Mouse (Mus musculus): ENCODE measurements around the gene Sema4g. TPM values are rescaled to one million over a fixed set of nuclear protein-coding genes. Genes with fewer than 3 reads are reported as not detected.

The Sema4g gene
- polyA plus RNA-seq, 1 experiment: 53.9 TPM

DNA sequence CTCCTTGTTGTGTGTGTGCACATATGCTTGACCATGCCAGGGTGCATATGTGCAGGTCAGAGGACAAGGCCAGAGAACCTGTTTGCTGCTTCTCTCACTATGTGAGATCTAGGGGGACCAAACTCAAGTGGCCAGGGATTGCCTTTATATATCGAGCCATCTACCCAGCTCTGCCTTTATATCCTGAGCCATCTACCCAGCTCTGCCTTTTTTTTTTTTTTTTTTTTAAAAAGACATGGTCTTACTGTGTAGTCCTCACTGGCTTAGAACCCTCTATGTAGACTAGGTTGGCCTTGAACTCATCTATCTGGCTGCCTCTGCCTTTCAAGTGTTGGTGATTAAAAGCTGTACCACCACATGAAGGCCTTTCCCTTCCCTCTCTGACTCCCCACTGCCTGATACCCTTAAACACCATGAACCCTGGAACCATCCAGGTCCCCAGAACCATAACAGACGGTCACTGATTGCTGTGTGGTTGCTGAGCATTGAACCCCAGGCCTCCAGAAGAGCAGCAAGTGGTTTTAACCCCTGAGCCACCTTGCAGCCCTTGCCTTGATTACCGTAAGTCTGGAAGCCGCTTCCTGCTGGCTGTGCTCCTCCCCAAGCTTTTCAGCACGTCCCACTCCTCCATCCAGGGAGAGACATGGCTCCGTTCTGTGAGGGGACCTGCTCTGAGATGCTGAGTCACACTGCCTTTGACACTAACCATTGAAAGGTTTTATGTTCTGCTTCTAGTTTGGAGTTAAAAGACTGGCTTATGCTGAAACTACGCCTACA, 15.0 kb downstream of the Sema4g start:
- no peak for DNase-seq (ENCODE audit: extremely low spot score in 1 of 2, low spot score in 1 of 2)

DNA sequence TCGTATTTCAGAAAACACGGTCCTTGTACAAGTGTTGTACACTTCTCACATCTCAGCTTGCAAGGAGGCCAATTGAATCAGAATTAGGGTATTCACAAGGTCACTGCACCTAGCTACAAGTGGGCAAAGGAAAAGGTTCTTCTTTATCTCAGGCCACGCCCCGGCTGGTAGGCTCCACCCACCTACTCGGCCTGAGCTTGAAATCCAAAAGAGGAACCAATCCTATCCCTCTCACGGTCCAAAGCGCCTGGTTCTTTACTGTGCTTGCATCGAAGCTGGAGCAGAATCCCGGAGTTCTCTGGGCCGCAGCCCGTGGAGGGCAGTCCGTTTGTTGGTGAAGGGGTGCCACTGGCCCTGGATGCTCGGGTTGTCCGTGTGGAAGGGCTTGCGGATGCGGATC, 16.5 kb downstream of the Sema4g start, which contains the start of gene Twnk:
Twnk (plus strand) TSS at position 220 of the 400 bp plus-strand sequence.
- DNase-seq (ENCODE audit: extremely low spot score in 1 of 2, low spot score in 1 of 2): no peak

DNA sequence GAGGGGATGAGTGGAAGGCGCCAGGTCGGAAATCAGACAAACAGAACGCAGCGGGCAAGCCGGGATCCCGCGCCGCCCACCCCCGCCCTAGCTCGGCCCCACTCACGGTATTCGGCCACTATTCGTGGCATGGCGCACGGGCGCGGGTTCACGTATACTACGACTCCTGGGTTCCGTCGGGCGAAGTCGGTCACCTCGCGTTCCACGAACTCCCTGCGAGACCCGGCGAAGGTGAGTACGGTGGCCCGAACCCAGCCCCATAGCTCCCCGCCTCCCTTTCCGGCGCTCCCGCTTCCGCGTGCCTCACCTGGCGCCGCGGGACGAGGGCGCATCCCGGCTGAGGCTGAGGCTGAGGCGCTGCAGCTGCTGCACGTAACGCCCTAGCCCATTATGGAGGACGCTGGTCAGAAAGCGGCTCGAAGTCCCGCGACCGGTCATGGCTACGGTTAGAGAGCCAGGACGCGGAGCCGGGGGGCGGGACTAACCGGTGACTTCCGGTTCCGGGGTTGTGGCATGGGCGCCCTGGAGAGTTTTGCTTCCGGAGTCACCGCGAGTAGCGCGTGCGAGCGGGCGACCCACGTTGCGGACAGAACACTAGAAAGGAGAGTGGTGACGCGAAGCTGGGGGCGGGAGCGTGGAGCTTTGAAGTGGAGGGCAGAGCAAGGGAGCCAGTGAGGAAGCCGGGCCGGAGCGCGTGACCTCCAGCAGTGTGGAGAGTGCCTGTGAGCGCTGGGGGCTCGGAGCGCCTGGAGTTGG, 17.2 kb downstream of the Sema4g start, which contains the start of gene Mrpl43:
Mrpl43 (minus strand) TSS at position 486 of the 756 bp plus-strand sequence.
- DNase-seq (ENCODE audit: extremely low spot score in 1 of 2, low spot score in 1 of 2): peak; percentile 93 to 97

DNA sequence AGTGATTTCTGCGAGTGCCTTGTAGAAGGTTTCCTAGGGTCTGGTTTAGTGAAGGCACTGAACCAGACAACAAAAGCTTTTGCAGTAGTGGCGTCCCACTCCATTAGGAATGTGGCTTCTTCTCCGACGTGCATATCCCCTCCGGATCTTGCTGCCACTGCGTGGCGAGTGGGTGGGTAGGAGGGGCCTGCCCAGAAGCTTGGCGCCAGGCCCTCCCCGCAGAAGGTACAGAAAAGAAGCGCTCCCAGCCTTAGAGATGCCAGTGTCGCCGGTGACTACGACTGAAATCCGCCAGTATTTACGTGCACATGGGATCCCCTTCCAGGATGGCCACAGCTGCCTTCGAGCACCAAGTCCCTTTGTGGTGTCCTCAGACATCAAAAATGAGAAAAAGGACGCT, 18.1 kb downstream of the Sema4g start:
- no peak for DNase-seq (ENCODE audit: extremely low spot score in 1 of 2, low spot score in 1 of 2)

DNA sequence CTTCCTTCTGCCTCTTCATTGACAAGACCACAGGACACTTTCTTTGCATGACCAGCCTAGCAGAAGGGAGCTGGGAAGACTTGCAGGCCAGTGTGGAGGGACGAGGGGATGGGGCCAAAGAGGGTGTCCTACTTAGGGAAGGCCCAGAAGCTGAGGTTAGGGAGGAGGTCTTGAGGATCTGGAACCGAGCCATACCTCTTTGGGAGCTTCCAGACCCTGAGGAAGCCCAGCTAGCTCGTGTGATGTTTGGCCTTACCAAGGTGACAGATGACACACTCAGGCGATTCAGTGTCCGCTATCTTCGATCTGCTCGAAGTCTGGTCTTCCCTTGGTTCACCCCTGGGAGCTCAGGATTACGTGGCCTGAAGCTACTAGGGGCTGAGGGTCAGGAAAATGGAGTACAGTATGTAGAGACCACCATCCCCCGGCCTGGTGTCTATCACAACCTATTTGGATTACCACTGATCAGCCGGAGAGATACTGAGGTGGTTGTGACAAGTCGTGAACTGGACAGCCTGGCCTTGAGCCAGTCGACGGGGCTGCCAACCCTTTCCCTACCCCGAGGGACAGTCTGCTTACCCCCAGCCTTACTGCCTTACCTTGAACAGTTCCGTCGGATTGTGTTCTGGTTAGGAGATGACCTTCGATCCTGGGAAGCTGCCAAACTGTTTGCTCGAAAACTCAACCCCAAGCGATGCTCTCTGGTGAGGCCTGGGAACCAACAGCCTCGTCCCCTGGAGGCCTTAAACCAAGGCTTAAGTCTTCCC, 18.7 kb downstream of the Sema4g start:
- no peak for DNase-seq (ENCODE audit: extremely low spot score in 1 of 2, low spot score in 1 of 2)

DNA sequence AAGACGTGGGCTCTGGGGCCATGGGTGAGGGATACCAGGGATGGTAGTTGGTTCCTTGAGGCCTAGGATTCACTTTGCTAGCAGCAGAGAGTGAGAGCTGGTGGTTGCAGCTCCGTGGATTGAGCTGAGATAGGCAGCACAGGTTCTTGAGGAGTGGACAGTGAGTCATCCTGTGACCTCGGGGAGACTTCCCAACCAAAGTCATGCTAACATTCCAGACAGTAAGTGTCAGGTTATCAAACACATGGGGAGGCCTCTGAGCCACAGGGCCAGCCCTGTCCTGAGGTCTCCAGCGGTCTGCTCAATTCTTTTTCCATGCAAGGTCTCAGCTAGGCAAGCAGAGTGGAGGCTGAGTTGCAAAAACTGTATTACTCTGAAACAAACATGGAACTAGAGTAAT, 21.7 kb downstream of the Sema4g start:
- no peak for DNase-seq (ENCODE audit: extremely low spot score in 1 of 2, low spot score in 1 of 2)

DNA sequence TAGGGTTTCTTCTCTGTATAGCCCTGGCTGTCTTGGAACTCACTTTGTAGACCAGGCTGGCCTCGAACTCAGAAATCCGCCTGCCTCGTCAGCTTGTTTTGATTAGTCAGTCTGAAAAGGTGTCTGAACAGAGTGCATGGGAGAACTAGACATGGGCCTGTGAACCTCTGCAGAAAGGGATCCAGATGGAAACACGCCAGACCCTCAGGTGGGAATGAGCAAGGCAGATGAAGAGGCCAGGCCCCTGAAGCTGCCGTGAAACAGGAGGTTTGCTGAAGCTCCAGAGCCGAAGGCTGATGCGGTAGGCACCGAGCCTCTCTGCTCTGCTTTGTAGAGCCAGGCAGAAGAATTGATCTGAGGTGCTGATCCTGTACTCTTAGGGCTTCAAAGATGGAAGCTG, 23.3 kb downstream of the Sema4g start:
- DNase-seq (ENCODE audit: extremely low spot score in 1 of 2, low spot score in 1 of 2): no peak

DNA sequence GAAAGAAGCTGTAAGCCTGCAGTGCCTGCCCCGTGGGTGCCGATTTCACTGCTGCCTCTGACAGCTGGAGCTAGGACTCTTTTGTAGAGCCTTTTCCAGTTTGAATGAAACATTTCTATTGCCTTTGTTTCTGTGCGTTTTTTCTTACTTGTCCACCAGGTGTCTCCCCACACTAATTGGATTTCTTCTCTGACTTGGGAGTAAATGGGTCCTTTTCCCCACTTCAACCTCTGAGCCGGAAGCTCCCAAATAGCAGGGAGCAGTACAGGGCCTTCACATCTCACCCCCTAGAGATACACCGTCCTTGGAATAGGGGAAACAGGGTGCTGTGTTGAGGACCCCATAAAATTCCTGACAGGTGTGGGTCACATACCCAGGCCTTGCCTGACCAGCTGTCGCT, 23.7 kb downstream of the Sema4g start:
- peak in 1 of 2 experiments; percentile 58 for DNase-seq (ENCODE audit: extremely low spot score in 1 of 2, low spot score in 1 of 2)

DNA sequence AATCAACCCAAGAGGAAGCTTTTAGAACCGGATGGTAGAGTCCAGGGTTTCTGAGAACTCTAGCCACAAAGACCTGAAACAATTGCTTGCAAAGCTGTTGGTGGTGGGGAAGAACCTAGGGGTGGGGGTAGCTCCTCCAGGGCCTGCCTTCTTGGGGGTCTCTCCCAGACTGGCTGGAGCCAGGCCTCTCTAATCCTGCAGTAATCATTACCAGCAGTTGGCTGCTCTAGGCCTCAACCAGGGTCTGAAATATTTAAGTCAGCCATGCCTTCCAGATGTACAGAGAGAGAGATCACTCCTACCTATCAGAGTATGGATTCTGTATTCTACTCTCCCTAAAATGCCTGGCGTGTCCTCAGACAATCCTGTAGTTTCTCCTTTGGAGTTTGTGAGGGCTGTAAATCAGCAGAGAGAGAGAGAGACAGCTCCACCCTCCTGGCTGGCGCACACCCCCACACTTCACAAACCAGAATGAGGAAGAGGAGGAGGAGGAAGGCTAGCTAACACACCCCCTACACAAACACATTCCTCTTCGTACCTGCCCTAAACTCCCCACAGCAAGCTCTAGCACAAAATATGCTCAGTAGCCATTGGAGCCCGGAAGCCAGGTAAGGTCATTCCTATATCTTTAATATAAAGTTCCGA, 24.8 kb downstream of the Sema4g start:
- DNase-seq (ENCODE audit: extremely low spot score in 1 of 2, low spot score in 1 of 2): peak in 1 of 2 experiments; percentile 51

DNA sequence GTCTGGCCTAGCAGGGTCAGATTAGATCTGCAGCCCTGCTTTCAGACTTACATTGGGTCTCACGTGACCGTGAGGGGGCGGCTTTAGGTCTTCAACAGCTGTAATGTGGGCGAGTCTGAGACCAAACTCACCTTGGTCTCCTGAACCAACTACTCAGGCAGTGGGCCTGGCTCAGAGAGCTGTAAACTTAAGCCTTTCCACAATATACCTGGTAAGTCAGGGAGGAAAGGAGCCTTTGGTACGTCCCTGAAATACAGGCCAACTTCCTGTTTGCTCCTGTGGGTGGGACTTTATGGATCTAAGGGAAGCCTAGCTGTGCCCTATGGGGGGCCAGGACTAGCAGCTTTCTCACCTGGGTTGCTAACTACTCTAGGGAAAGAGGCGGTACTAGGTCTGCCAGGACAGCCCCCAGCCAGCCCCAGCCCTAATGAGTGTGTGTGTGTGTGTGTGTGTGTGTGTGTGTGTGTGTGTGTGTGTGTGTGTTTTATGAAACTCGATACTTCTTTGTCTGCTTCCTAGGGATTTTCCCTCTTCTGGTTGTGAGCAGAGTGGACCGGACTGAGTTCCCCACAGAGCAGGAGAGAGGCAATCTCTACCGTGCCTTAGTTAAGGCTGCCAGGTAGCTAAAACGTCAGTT, 25.6 kb downstream of the Sema4g start, which contains the start of gene Lzts2:
Lzts2 (plus strand) TSS at position 80 of the 637 bp plus-strand sequence.
- DNase-seq (ENCODE audit: extremely low spot score in 1 of 2, low spot score in 1 of 2): no peak

DNA sequence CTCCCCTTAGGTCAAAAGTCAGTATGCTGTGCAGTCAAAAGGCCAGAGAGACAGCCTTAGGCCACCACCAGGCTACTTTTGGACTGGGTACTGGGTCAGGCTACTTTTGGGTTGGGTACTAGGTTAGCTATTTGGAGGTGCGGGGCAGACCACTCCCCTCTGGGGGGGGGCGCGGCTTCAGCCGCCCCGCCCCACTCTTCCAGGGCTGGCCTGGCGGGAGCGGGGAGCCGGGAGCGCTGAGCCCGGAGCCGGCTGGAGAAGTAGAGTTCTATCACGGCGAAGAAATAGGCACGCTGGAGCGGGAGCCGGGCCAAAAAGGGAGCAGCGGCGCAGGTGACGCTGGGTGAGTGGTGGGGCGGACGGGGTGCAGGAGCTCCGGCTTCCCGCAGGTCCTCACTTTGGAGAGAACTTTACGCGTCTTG, 26.1 kb downstream of the Sema4g start:
- DNase-seq (ENCODE audit: extremely low spot score in 1 of 2, low spot score in 1 of 2): no peak

DNA sequence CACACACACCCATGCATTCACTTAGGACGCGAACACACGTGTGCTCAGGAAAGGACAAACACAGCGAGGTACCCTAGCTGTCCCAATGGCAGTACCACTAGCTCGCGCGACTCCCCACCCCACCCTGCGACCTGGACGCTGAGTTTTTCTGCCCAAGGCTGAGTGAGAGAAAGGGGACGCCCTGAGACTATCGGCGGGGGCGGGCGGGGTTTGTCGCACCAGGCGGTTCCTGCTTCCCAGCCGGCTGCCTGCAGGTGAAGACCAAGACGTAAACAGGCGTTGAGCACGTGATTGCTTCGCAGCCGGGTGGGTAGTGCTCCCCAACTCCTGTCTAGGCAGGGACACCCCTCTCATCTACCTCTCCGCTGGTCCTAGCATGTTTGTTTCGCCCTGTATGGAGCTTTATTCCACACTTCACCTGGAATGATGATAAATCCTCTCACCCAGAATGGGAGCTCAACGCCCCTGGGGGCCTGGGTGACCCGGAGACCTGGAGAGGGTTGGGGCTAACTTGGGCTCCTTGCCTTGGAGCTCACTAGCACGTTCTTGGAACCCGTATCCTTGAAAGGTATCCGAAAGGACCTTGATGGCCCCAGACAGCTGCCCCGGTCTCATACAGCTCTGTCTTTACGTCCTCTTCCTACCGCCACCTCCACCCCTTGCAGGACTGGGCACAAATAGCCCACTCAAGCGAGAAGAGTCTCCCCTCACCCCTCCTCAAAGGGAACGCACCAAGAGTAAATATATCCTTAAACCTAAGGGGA, 26.8 kb downstream of the Sema4g start:
- no peak for DNase-seq (ENCODE audit: extremely low spot score in 1 of 2, low spot score in 1 of 2)

DNA sequence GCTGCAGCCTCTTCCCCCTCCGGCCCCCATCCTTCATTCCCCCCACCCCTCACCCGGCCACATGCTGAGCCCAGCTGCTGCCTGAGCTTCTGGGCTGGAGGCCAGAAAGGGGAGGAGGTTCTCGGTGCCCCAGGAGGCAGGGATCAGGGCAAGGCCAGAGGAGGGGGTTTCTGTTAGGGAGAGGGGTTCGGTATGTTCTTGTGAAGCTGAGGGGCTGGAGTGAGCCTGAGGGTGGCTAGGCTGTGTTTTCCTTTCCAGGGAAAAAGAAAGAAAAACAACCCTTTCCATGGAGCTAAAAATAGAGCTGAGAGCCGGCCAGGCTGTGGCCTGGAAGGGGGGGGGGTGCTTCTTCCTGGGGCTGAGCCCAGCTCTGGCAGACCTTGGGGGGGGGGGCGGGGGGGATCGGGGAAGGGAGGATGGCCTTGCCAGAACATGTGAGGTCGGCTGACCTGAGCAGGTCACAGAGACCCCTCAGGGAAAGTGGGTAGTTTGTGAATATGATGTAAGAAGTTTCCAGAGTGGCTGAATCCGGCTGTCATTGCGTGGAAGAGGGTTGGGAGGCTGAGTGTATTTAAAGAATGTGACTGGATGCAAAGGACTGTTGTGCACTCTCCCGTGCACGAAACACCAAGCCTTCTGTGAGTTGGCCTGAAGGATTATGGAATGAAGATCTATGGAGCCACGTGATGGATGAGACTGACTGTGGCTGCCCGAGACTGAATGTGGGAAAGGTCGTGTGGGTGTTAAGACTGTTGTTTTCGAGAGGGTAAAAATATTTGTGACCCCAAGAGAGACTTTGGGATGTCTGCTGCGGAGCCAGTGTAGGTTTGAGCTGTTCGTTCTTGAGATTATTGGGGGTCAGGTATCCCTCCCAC, 27.7 kb downstream of the Sema4g start:
- DNase-seq (ENCODE audit: extremely low spot score in 1 of 2, low spot score in 1 of 2): peak; percentile 67 to 77

DNA sequence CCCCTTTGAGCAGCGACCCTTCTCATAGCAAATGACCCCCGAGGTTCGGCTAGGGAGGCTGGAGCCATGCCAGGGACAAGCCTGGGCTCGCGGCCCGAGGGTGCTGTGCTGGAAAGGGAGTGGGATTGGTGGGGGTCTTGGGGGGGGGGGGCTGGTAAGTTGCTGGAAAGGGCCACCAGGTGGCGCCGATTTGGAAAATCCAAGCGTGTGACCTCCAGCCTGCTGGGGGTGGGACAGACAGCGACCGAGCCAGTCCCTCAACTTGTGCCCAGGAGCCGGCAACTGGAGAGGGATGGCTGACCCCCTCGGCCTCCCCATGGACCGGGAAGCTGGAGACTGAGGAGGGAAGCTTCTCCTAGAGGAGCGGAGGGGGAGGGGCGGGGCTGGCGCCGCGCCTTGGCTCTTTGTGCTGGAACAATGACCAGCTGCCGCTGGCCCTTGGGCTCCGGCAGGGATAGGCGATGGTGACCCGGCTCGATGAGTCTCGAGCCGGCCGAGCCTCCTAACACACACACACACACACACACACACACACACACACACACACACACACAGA, 28.4 kb downstream of the Sema4g start:
- DNase-seq (ENCODE audit: extremely low spot score in 1 of 2, low spot score in 1 of 2): peak in 1 of 2 experiments; percentile 70

DNA sequence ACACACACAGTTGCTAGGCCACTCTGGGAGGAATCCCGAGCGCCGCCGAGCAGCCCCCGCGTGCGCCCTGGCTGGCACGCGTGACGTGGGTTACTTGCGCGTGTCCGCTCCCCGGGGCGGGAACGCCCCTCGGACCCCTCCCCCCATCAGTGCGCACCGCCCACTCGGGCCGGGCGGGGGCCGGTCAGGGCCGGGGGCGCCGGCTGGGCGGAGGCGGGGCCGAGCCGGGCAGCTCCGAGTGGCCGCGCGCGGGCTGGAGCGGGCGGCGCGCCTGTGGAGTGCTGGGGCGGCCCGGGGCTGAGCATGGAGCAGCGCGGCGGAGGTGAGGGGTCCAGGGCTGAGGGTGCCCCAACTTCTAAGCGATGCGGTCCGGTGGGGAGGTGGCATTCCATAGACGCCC, 29.0 kb downstream of the Sema4g start:
- peak in 1 of 2 experiments; percentile 76 for DNase-seq (ENCODE audit: extremely low spot score in 1 of 2, low spot score in 1 of 2)

DNA sequence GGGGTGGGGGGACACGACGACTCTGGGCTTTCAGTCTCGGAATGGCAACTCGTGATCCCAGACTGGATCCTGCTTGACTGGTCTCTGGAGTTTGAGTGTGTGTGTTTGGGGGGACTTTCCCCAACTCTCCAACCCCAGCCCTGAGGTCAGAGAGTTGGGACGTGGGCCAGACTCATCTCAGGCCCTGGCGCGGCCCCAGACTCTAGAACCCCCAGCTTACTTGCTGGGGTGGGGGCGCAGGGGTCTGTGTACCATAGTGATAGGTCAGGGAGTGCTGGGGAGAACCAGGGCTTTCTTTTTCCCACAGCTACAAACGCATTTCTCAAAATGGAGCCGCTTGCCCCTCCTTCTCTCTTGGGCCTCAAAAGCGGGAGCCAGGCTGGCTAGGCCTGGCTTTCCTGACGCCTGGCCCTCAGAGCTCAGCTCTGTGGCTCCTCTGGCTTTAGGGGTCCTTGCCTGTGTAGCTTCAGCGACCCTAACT, 29.5 kb downstream of the Sema4g start:
- DNase-seq (ENCODE audit: extremely low spot score in 1 of 2, low spot score in 1 of 2): no peak

DNA sequence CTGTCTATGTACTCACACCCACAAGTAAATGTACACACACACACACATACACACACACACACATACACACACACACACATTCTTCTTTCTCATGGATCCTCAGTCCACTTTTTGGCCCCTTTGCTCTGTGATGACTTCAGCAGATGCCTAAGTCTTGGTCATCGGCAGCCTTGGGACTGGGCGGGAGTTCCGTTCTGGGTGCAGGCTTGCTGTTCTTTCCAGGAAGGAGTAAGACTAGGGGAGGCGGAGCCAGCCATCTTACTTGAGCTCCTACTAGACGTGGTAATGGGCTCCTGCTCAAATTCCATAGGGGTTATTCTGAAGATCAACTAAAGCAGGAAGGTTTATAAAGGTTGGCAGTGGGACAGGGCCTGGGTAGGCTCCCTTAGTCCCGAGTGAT, 31.4 kb downstream of the Sema4g start:
- DNase-seq (ENCODE audit: extremely low spot score in 1 of 2, low spot score in 1 of 2): no peak

DNA sequence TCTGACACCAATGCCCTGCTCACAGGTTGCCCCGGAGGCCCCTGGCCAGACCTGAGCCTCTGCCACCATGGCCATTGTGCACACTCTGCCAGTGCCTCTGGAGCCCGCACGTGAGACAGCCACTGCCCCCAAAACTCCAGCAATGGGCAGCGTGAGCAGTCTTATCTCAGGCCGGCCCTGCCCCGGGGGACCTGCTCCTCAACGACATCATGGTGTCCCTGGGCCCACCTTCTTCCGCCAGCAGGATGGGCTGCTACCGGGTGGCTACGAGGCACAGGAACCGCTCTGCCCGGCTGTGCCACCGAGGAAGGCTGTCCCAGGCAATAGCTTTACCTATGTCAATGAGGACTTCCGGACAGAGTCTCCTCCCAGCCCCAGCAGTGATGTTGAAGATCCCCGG, 32.5 kb downstream of the Sema4g start:
- DNase-seq (ENCODE audit: extremely low spot score in 1 of 2, low spot score in 1 of 2): no peak

Data from frontal cortex, adult 2 months (tissue).